Mouse (Mus musculus): ENCODE data around the gene Lypd5. TPM values are rescaled to one million over a fixed set of nuclear protein-coding genes. Genes with fewer than 3 reads are reported as not detected.
A peak's percentile ranks its signal among the peaks of the same experiment; 100 is the strongest.

Lypd5 gene
- polyA plus RNA-seq, 1 experiment = not detected

DNA sequence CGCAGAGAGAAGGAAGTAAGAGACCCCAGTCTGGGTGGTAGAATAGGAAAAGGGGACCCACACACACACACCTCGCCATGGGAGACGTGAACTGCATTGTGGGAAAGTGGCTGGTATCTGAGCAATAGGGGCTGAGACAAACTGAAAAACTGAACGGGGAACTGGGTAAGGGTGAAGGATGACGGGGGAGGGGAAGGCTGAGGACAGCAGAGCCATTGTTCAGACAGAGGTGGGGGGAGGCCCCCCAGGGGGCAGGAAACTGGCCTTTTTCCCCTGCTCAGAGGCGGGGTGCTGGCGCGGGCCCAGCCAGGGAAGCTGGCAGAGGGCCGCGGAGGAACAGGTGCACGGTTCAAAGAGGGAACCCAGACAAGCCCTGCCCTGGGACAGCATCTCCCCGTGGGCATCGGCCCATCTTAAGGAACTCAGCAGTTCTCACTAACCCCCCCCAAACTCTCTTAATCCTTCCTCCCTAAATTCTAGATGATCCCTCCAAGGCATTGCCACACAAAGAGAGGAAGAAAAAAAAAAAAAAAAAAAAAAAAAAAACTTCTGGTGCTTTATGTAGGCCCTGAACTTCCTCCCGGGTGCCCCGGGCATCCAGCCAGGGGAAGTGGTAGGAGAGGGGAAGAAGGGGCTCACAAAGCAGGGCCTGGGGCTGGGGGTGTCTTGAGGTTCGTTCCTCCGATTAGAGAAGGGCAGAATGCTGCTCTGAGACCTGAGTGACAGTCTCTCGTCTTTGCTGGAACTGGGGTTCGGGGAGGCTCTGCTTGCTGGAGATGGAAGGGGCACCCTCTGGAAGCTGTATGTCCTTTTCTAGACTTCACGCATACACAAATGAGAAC lies 24.8 kb downstream of the Lypd5 start:
- Histone ChIP-seq H3K27me3 (replicated peaks; ENCODE audit: control insufficient read depth, insufficient read depth, low read length) (no peaks in the 10 kb centered on the region), H3K4me1 (ENCODE audit: control insufficient read depth, insufficient read depth, low read length) (no peaks in the 10 kb centered on the region), H3K36me3 (ENCODE audit: control insufficient read depth, insufficient read depth, low read length) (no peaks in the 10 kb centered on the region), H3K27ac (ENCODE audit: insufficient read depth, low read depth, low read length) (no peak overlapping the region), H3K4me3 (ENCODE audit: insufficient read depth, low read depth, low read length) (no peak overlapping the region)
- peak; percentile 43 for DNase-seq
- WGBS = 41% methylated on average over 20 of the region's 20 CpGs
- TF ChIP-seq CTCF (conservative IDR thresholded peaks at IDR 0.05; ENCODE audit: insufficient read depth, insufficient read length, low read depth, low read length) = no peak
- TF ChIP-seq POLR2A (IDR thresholded peaks at IDR 0.05; ENCODE audit: low read depth, low read length) = no peak

GRCm38 (mm10) chr7:24376456-24376855 lies 27.5 kb downstream of the Lypd5 start:
- DNase-seq = no peak
- no peaks in the 10 kb centered on the region for H3K4me1 ChIP-seq (ENCODE audit: control insufficient read depth, insufficient read depth, low read length)
- H3K27me3 ChIP-seq (replicated peaks; ENCODE audit: control insufficient read depth, insufficient read depth, low read length) = no peaks in the 10 kb centered on the region
- WGBS = 85% methylated on average over 8 of the region's 8 CpGs
- no peaks in the 10 kb centered on the region for H3K36me3 ChIP-seq (ENCODE audit: control insufficient read depth, insufficient read depth, low read length)
- no peak overlapping the region for H3K4me3 ChIP-seq (ENCODE audit: insufficient read depth, low read depth, low read length)
- H3K27ac ChIP-seq (ENCODE audit: insufficient read depth, low read depth, low read length) = no peak overlapping the region
- TF ChIP-seq CTCF (conservative IDR thresholded peaks at IDR 0.05; ENCODE audit: insufficient read depth, insufficient read length, low read depth, low read length) (no peak), POLR2A (IDR thresholded peaks at IDR 0.05; ENCODE audit: low read depth, low read length) (no peak)

GRCm38 (mm10) chr7:24377091-24377865 lies 28.3 kb downstream of the Lypd5 start:
- Histone ChIP-seq H3K4me3 (ENCODE audit: insufficient read depth, low read depth, low read length) (no peak overlapping the region), H3K27me3 (replicated peaks; ENCODE audit: control insufficient read depth, insufficient read depth, low read length) (no peaks in the 10 kb centered on the region), H3K4me1 (ENCODE audit: control insufficient read depth, insufficient read depth, low read length) (no peaks in the 10 kb centered on the region), H3K36me3 (ENCODE audit: control insufficient read depth, insufficient read depth, low read length) (no peaks in the 10 kb centered on the region), H3K27ac (ENCODE audit: insufficient read depth, low read depth, low read length) (no peak overlapping the region)
- TF ChIP-seq CTCF (conservative IDR thresholded peaks at IDR 0.05; ENCODE audit: insufficient read depth, insufficient read length, low read depth, low read length) (no peak), POLR2A (IDR thresholded peaks at IDR 0.05; ENCODE audit: low read depth, low read length) (no peak)
- 14% methylated on average over 49 of the region's 49 CpGs for WGBS
- peak; percentile 26 for DNase-seq

- Histone ChIP-seq H3K27ac (ENCODE audit: insufficient read depth, low read depth, low read length) (no peak overlapping the region), H3K36me3 (ENCODE audit: control insufficient read depth, insufficient read depth, low read length) (no peaks in the 10 kb centered on the region), H3K4me1 (ENCODE audit: control insufficient read depth, insufficient read depth, low read length) (no peaks in the 10 kb centered on the region), H3K27me3 (replicated peaks; ENCODE audit: control insufficient read depth, insufficient read depth, low read length) (no peaks in the 10 kb centered on the region), H3K4me3 (ENCODE audit: insufficient read depth, low read depth, low read length) (no peak overlapping the region)
- no peak for DNase-seq
- 73% methylated on average over 10 of the region's 10 CpGs for WGBS
- no peak for TF ChIP-seq CTCF (conservative IDR thresholded peaks at IDR 0.05; ENCODE audit: insufficient read depth, insufficient read length, low read depth, low read length)
- TF ChIP-seq POLR2A (IDR thresholded peaks at IDR 0.05; ENCODE audit: low read depth, low read length) = no peak
These were observed 29.2 kb downstream of the Lypd5 start for GRCm38 (mm10) chr7:24378049-24378701.

DNA sequence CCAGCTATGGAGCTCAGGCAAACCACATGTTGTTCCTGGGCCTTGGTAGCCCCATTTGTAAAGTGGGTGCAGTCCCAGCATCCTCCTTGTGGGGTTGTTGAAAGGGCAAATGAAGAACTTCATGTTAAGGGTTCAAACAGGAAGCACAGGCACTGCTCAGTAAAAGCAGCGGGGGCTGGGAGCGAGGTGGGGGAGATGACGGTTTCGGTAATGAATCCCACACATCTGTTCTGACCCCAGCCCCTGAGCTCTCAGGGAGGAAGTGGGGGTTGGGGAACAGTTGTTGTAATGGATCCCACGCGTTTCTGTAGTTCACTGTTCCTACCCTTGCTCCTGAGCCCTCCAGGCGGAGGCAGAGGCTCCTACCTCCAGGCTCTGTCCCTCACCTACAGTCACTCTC lies 30.9 kb downstream of the Lypd5 start:
- TF ChIP-seq POLR2A (IDR thresholded peaks at IDR 0.05; ENCODE audit: low read depth, low read length) = no peak
- no peak for TF ChIP-seq CTCF (conservative IDR thresholded peaks at IDR 0.05; ENCODE audit: insufficient read depth, insufficient read length, low read depth, low read length)
- no peak for DNase-seq
- H3K36me3 ChIP-seq (ENCODE audit: control insufficient read depth, insufficient read depth, low read length) = no peaks in the 10 kb centered on the region
- H3K4me1 ChIP-seq (ENCODE audit: control insufficient read depth, insufficient read depth, low read length) = no peaks in the 10 kb centered on the region
- H3K4me3 ChIP-seq (ENCODE audit: insufficient read depth, low read depth, low read length) = no peak overlapping the region
- WGBS = 34% methylated on average over 7 of the region's 7 CpGs
- no peak overlapping the region for H3K27ac ChIP-seq (ENCODE audit: insufficient read depth, low read depth, low read length)
- H3K27me3 ChIP-seq (replicated peaks; ENCODE audit: control insufficient read depth, insufficient read depth, low read length) = no peaks in the 10 kb centered on the region

GRCm38 (mm10) chr7:24380370-24380769 lies 31.4 kb downstream of the Lypd5 start:
- 58% methylated on average over 2 of the region's 2 CpGs for WGBS
- TF ChIP-seq CTCF (conservative IDR thresholded peaks at IDR 0.05; ENCODE audit: insufficient read depth, insufficient read length, low read depth, low read length) = no peak
- TF ChIP-seq POLR2A (IDR thresholded peaks at IDR 0.05; ENCODE audit: low read depth, low read length) = no peak
- no peak overlapping the region for H3K4me3 ChIP-seq (ENCODE audit: insufficient read depth, low read depth, low read length)
- no peak overlapping the region for H3K27ac ChIP-seq (ENCODE audit: insufficient read depth, low read depth, low read length)
- H3K36me3 ChIP-seq (ENCODE audit: control insufficient read depth, insufficient read depth, low read length) = no peaks in the 10 kb centered on the region
- no peaks in the 10 kb centered on the region for H3K27me3 ChIP-seq (replicated peaks; ENCODE audit: control insufficient read depth, insufficient read depth, low read length)
- no peak for DNase-seq
- H3K4me1 ChIP-seq (ENCODE audit: control insufficient read depth, insufficient read depth, low read length) = no peaks in the 10 kb centered on the region

Measured in kidney, adult 2 months (tissue).